26 mouse cellular contexts compared by ENCODE assay signal in the genomic region with DNA sequence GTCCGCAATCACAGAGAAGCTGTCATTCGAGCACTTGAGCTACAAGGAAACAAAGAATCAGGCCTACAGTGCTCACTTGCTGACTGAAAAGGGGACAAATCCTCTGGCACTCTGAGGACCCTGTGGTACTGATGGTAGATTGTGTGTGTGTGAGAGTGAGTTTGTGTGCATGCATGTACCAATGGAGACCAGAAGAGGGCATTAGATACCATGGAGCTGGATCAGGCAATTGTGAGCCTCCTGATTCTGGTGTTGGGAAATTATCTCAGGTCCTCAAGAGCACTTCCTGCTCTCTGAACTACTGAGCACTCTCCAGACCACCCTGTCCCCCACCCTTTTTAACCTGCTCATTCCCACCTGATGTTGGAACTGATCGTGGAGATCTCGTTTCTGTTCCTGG. TPM values are rescaled to one million over a fixed set of nuclear protein-coding genes. Genes with fewer than 3 reads are reported as not detected.
DNase-seq lines count a peak whose midpoint lies in the region; ATAC-seq and TF ChIP-seq lines count a peak whose summit lies in the region.
"Had no signal": no experiment of that assay in that cellular context is flagged by ENCODE, and none has a peak within 500 bp of the region (broad histone marks: within the 10 kb centered on the region; RNA-seq: fewer than 3 reads in every experiment).

No protein-coding gene starts in this region.

- no peaks in the 10 kb centered on the region for H3K9me3 ChIP-seq in forebrain, postnatal 0 days (ENCODE audit: low read length)
- no peaks in the 10 kb centered on the region for H3K9me3 ChIP-seq in forebrain, embryonic 15.5 days
- H3K9me3 ChIP-seq in kidney, postnatal 0 days (replicated peaks; ENCODE audit: low read length), result no peaks in the 10 kb centered on the region
- H3K9me3 ChIP-seq in lung, postnatal 0 days (ENCODE audit: low read length), result no peaks in the 10 kb centered on the region
- no peaks in the 10 kb centered on the region for H3K9me3 ChIP-seq in stomach, postnatal 0 days (ENCODE audit: control insufficient read depth, low read length)
- H3K9me3 ChIP-seq: embryonic facial prominence, embryonic 12.5 days; heart, embryonic 13.5 days; hindbrain, embryonic 13.5 days had no signal

- H3K27ac ChIP-seq in forebrain, postnatal 0 days (ENCODE audit: low read depth, low read length), result no peak overlapping the region
- H3K27ac ChIP-seq in forebrain, embryonic 15.5 days (replicated peaks), result no peak overlapping the region
- H3K27ac ChIP-seq in kidney, postnatal 0 days, result no peak overlapping the region
- no peak overlapping the region for H3K27ac ChIP-seq in lung, postnatal 0 days (ENCODE audit: low read length)
- H3K27ac ChIP-seq in stomach, postnatal 0 days (replicated peaks), result no peak overlapping the region
- H3K27ac ChIP-seq: embryonic facial prominence, embryonic 12.5 days; gastrocnemius, adult 2 months; heart, embryonic 13.5 days; hindbrain, embryonic 13.5 days; left cerebral cortex, adult 2 months; macrophage had no signal

- no peak overlapping the region for H3K4me2 ChIP-seq in forebrain, postnatal 0 days (ENCODE audit: low read depth)
- no peak overlapping the region for H3K4me2 ChIP-seq in forebrain, embryonic 15.5 days (replicated peaks)
- no peak overlapping the region for H3K4me2 ChIP-seq in kidney, postnatal 0 days (ENCODE audit: low read length)
- H3K4me2 ChIP-seq in lung, postnatal 0 days (replicated peaks; ENCODE audit: low read depth, low read length), result no peak overlapping the region
- no peak overlapping the region for H3K4me2 ChIP-seq in stomach, postnatal 0 days (replicated peaks; ENCODE audit: low read depth)
- H3K4me2 ChIP-seq: embryonic facial prominence, embryonic 12.5 days; heart, embryonic 13.5 days; hindbrain, embryonic 13.5 days; midbrain, embryonic 11.5 days had no signal

- H3K27me3 ChIP-seq in forebrain, postnatal 0 days (ENCODE audit: insufficient read depth, low read length), result no peaks in the 10 kb centered on the region
- H3K27me3 ChIP-seq in forebrain, embryonic 15.5 days, result no peaks in the 10 kb centered on the region
- H3K27me3 ChIP-seq in kidney, postnatal 0 days (ENCODE audit: insufficient read depth, low read length), result no peaks in the 10 kb centered on the region
- H3K27me3 ChIP-seq in lung, postnatal 0 days (replicated peaks; ENCODE audit: insufficient read depth, low read length), result no peaks in the 10 kb centered on the region
- H3K27me3 ChIP-seq in stomach, postnatal 0 days (ENCODE audit: control insufficient read depth, insufficient read depth, low read length), result no peaks in the 10 kb centered on the region
- H3K27me3 ChIP-seq: embryonic facial prominence, embryonic 12.5 days; heart, embryonic 13.5 days; hindbrain, embryonic 13.5 days; Patski had no signal

- TF ChIP-seq EP300 in lung, postnatal 0 days (IDR thresholded peaks at IDR 0.05), result no peak
- no peak for TF ChIP-seq EP300 in stomach, postnatal 0 days (optimal IDR thresholded peaks at IDR 0.05)

- peaks cover 53% of the 10 kb centered on the region for H3K36me3 ChIP-seq in forebrain, postnatal 0 days (ENCODE audit: insufficient read depth)
- peaks cover 67% of the 10 kb centered on the region for H3K36me3 ChIP-seq in forebrain, embryonic 15.5 days
- H3K36me3 ChIP-seq in kidney, postnatal 0 days (ENCODE audit: insufficient read depth, low read length), result peaks cover 36% of the 10 kb centered on the region
- H3K36me3 ChIP-seq in lung, postnatal 0 days (ENCODE audit: insufficient read depth, low read length), result peaks cover 28% of the 10 kb centered on the region; the same call in 1 of the 2 replicates
- peaks cover 25% of the 10 kb centered on the region for H3K36me3 ChIP-seq in stomach, postnatal 0 days (ENCODE audit: control insufficient read depth, insufficient read depth, low read length)

- ATAC-seq in forebrain, postnatal 0 days, result no peak
- no peak for ATAC-seq in forebrain, embryonic 15.5 days (replicated peaks)
- no peak for ATAC-seq in kidney, postnatal 0 days (replicated peaks; ENCODE audit: low FRiP score, low read depth)
- no peak for ATAC-seq in lung, postnatal 0 days
- no peak for ATAC-seq in stomach, postnatal 0 days (ENCODE audit: low FRiP score, low TSS enrichment)
- ATAC-seq: activated CD4-positive, CD25-positive, alpha-beta regulatory T cell, adult 4 months; inflammation-experienced regulatory T-cells, adult 6 months; Patski had no signal

- no peaks in the 10 kb centered on the region for H3K4me1 ChIP-seq in forebrain, postnatal 0 days (ENCODE audit: insufficient read depth)
- H3K4me1 ChIP-seq in forebrain, embryonic 15.5 days, result peaks cover 6% of the 10 kb centered on the region
- H3K4me1 ChIP-seq in kidney, postnatal 0 days (replicated peaks; ENCODE audit: insufficient read depth, low read length), result no peaks in the 10 kb centered on the region
- H3K4me1 ChIP-seq in lung, postnatal 0 days (ENCODE audit: insufficient read depth, low read depth, low read length), result no peaks in the 10 kb centered on the region
- no peaks in the 10 kb centered on the region for H3K4me1 ChIP-seq in stomach, postnatal 0 days (replicated peaks; ENCODE audit: control insufficient read depth, insufficient read depth)

- no peak overlapping the region for H3K9ac ChIP-seq in forebrain, postnatal 0 days
- no peak overlapping the region for H3K9ac ChIP-seq in forebrain, embryonic 15.5 days (replicated peaks)
- no peak overlapping the region for H3K9ac ChIP-seq in kidney, postnatal 0 days (ENCODE audit: low read depth, low read length)
- no peak overlapping the region for H3K9ac ChIP-seq in lung, postnatal 0 days (replicated peaks; ENCODE audit: low read depth)
- no peak overlapping the region for H3K9ac ChIP-seq in stomach, postnatal 0 days (ENCODE audit: low read length)
- H3K9ac ChIP-seq: embryonic facial prominence, embryonic 12.5 days; heart, embryonic 13.5 days; hindbrain, embryonic 13.5 days had no signal

- no peak for DNase-seq in forebrain, postnatal 0 days
- no peak for DNase-seq in kidney, postnatal 0 days (ENCODE audit: low spot score)
- no peak for DNase-seq in kidney, postnatal 36 days
- DNase-seq in lung, postnatal 0 days (ENCODE audit: low spot score), result no peak
- DNase-seq in lung, postnatal 10 days, result no peak
- DNase-seq in stomach, postnatal 0 days (ENCODE audit: low spot score), result no peak
- DNase-seq in ovary, adult 18-20 months (ENCODE audit: low spot score), result no peak
- DNase-seq: adrenal gland, adult 8-10 months; cerebellum, adult 18-20 months; cerebellum, postnatal 14 days; gastrocnemius, adult 2 months; kidney, postnatal 4 days; layer of hippocampus, adult 9-11 months; lung, adult 2 months; right cerebral cortex, postnatal 25 days; spleen, adult 18-20 months had no signal

- H3K4me3 ChIP-seq in forebrain, postnatal 0 days (ENCODE audit: low read depth, low read length), result no peak overlapping the region
- no peak overlapping the region for H3K4me3 ChIP-seq in forebrain, embryonic 15.5 days
- no peak overlapping the region for H3K4me3 ChIP-seq in kidney, postnatal 0 days (replicated peaks; ENCODE audit: low read depth, low read length)
- H3K4me3 ChIP-seq in lung, postnatal 0 days (ENCODE audit: low read depth, low read length), result no peak overlapping the region
- no peak overlapping the region for H3K4me3 ChIP-seq in stomach, postnatal 0 days (ENCODE audit: low read depth, low read length)
- H3K4me3 ChIP-seq: embryonic facial prominence, embryonic 12.5 days; gastrocnemius, adult 2 months; heart, embryonic 13.5 days; hindbrain, embryonic 13.5 days; left cerebral cortex, adult 2 months had no signal

- 95% methylated on average over 4 of the region's 4 CpGs for WGBS in forebrain, postnatal 0 days
- 96% methylated on average over 4 of the region's 4 CpGs for WGBS in forebrain, embryonic 15.5 days
- 95% methylated on average over 4 of the region's 4 CpGs for WGBS in kidney, postnatal 0 days
- WGBS in lung, postnatal 0 days, result 97% methylated on average over 4 of the region's 4 CpGs
- 94% methylated on average over 4 of the region's 4 CpGs for WGBS in stomach, postnatal 0 days

- TF ChIP-seq CTCF in forebrain, postnatal 0 days (IDR thresholded peaks at IDR 0.05; ENCODE audit: low read depth), result peak; percentile 26
- TF ChIP-seq CTCF in kidney, postnatal 0 days (IDR thresholded peaks at IDR 0.05; ENCODE audit: low read depth), result peak; percentile 34
- peak; percentile 34 for TF ChIP-seq CTCF in lung, postnatal 0 days (IDR thresholded peaks at IDR 0.05)
- TF ChIP-seq CTCF in stomach, postnatal 0 days (IDR thresholded peaks at IDR 0.05; ENCODE audit: low read depth), result peak; percentile 40; the same call in 1 of the 2 replicates

RNA-seq across cellular contexts. Expression of gene Hmbs, which starts 4.5 kb away (rescaled TPM):
- 38.1 and 38.6 TPM in 2 replicates for total RNA-seq in forebrain, postnatal 0 days (2014; rRNA removed)
- polyA plus RNA-seq in forebrain, postnatal 0 days (2015; fragmentation: Nextera tagmentation; extraction: Ambion mirVana), result 53.3 and 55.0 TPM in 2 replicates
- 66.3 and 71.2 TPM in 2 replicates for polyA plus RNA-seq in forebrain, embryonic 15.5 days (2015; fragmentation: Nextera tagmentation; extraction: Ambion mirVana)
- 88.2 and 95.8 TPM in 2 replicates for polyA plus RNA-seq in kidney, postnatal 0 days (2015; fragmentation: Nextera tagmentation; extraction: Ambion mirVana)
- 57.5 and 59.3 TPM in 2 replicates for polyA plus RNA-seq in lung, postnatal 0 days (2015; fragmentation: Nextera tagmentation; extraction: Ambion mirVana)
- polyA plus RNA-seq in stomach, postnatal 0 days (2015; fragmentation: Nextera tagmentation; extraction: Ambion mirVana), result 68.8 and 71.5 TPM in 2 replicates

RNA-seq across cellular contexts. Expression of gene Vps11, which starts 12.9 kb away (rescaled TPM):
- total RNA-seq in forebrain, postnatal 0 days (2014; rRNA removed), result 37.6 and 39.1 TPM in 2 replicates
- polyA plus RNA-seq in forebrain, postnatal 0 days (2015; fragmentation: Nextera tagmentation; extraction: Ambion mirVana), result 36.2 and 39.9 TPM in 2 replicates
- polyA plus RNA-seq in forebrain, embryonic 15.5 days (2015; fragmentation: Nextera tagmentation; extraction: Ambion mirVana), result 38.4 and 42.3 TPM in 2 replicates
- 30.3 and 31.1 TPM in 2 replicates for polyA plus RNA-seq in kidney, postnatal 0 days (2015; fragmentation: Nextera tagmentation; extraction: Ambion mirVana)
- 24.5 and 26.1 TPM in 2 replicates for polyA plus RNA-seq in lung, postnatal 0 days (2015; fragmentation: Nextera tagmentation; extraction: Ambion mirVana)
- 15.8 and 18.2 TPM in 2 replicates for polyA plus RNA-seq in stomach, postnatal 0 days (2015; fragmentation: Nextera tagmentation; extraction: Ambion mirVana)

RNA-seq across cellular contexts. Expression of gene H2afx, which starts 14.1 kb away (rescaled TPM):
- total RNA-seq in forebrain, postnatal 0 days (2014; rRNA removed), result 97.8 and 109 TPM in 2 replicates
- 143 and 149 TPM in 2 replicates for polyA plus RNA-seq in forebrain, postnatal 0 days (2015; fragmentation: Nextera tagmentation; extraction: Ambion mirVana)
- polyA plus RNA-seq in forebrain, embryonic 15.5 days (2015; fragmentation: Nextera tagmentation; extraction: Ambion mirVana), result 232 and 253 TPM in 2 replicates
- polyA plus RNA-seq in kidney, postnatal 0 days (2015; fragmentation: Nextera tagmentation; extraction: Ambion mirVana), result 186 and 205 TPM in 2 replicates
- polyA plus RNA-seq in lung, postnatal 0 days (2015; fragmentation: Nextera tagmentation; extraction: Ambion mirVana), result 50.0 and 52.7 TPM in 2 replicates
- polyA plus RNA-seq in stomach, postnatal 0 days (2015; fragmentation: Nextera tagmentation; extraction: Ambion mirVana), result 78.7 and 93.6 TPM in 2 replicates

RNA-seq across cellular contexts. Expression of gene Dpagt1, which starts 22.7 kb away (rescaled TPM):
- total RNA-seq in forebrain, postnatal 0 days (2014; rRNA removed), result 17.7 and 18.3 TPM in 2 replicates
- 30.1 and 30.6 TPM in 2 replicates for polyA plus RNA-seq in forebrain, postnatal 0 days (2015; fragmentation: Nextera tagmentation; extraction: Ambion mirVana)
- polyA plus RNA-seq in forebrain, embryonic 15.5 days (2015; fragmentation: Nextera tagmentation; extraction: Ambion mirVana), result 32.2 and 32.5 TPM in 2 replicates
- 32.2 and 33.6 TPM in 2 replicates for polyA plus RNA-seq in kidney, postnatal 0 days (2015; fragmentation: Nextera tagmentation; extraction: Ambion mirVana)
- polyA plus RNA-seq in lung, postnatal 0 days (2015; fragmentation: Nextera tagmentation; extraction: Ambion mirVana), result 38.3 and 42.1 TPM in 2 replicates
- 26.9 and 27.8 TPM in 2 replicates for polyA plus RNA-seq in stomach, postnatal 0 days (2015; fragmentation: Nextera tagmentation; extraction: Ambion mirVana)

RNA-seq across cellular contexts. Expression of gene C2cd2l, which starts 28.5 kb away (rescaled TPM):
- 42.9 and 54.2 TPM in 2 replicates for total RNA-seq in forebrain, postnatal 0 days (2014; rRNA removed)
- polyA plus RNA-seq in forebrain, postnatal 0 days (2015; fragmentation: Nextera tagmentation; extraction: Ambion mirVana), result 26.2 and 33.2 TPM in 2 replicates
- polyA plus RNA-seq in forebrain, embryonic 15.5 days (2015; fragmentation: Nextera tagmentation; extraction: Ambion mirVana), result 21.5 and 24.2 TPM in 2 replicates
- 11.6 and 13.0 TPM in 2 replicates for polyA plus RNA-seq in kidney, postnatal 0 days (2015; fragmentation: Nextera tagmentation; extraction: Ambion mirVana)
- 8.1 and 10.3 TPM in 2 replicates for polyA plus RNA-seq in lung, postnatal 0 days (2015; fragmentation: Nextera tagmentation; extraction: Ambion mirVana)
- 7.4 and 7.5 TPM in 2 replicates for polyA plus RNA-seq in stomach, postnatal 0 days (2015; fragmentation: Nextera tagmentation; extraction: Ambion mirVana)
